Mouse (Mus musculus) embryonic fibroblast, embryonic 13.5 days (primary cell): ENCODE results near the gene Ift80.

Experiments used
- CTCF ChIP-seq: IDR thresholded peaks from 2 replicates; pipeline ENCODE4 v1.5.1; 2011; ENCODE audit warnings: mild to moderate bottlenecking, control low read depth, low read length, moderate library complexity, borderline replicate concordance; ENCODE audit not compliant: insufficient read depth
- POLR2A ChIP-seq: IDR thresholded peaks from 2 replicates; pipeline ENCODE4 v1.6.1; 2011; ENCODE audit warnings: low read depth, mild to moderate bottlenecking, control low read depth, low read length, moderate library complexity

- no peak for TF ChIP-seq CTCF
- TF ChIP-seq POLR2A, result no peak
Observed at GRCm38 (mm10) chr3:68949381-68949780, 55.0 kb downstream of the Ift80 start.
